Mouse (Mus musculus): ENCODE data around the gene Tcf7l2.

GRCm38 (mm10) chr19:55809539-55809938 lies 67.9 kb downstream of the Tcf7l2 start:
- TF ChIP-seq GATA1 (IDR thresholded peaks at IDR 0.05; ENCODE audit: low read length) = no peak
- no peak for TF ChIP-seq TAL1 (IDR thresholded peaks at IDR 0.05; ENCODE audit: low read length)
